10 mouse cellular contexts compared by ENCODE assay signal in the genomic region with DNA sequence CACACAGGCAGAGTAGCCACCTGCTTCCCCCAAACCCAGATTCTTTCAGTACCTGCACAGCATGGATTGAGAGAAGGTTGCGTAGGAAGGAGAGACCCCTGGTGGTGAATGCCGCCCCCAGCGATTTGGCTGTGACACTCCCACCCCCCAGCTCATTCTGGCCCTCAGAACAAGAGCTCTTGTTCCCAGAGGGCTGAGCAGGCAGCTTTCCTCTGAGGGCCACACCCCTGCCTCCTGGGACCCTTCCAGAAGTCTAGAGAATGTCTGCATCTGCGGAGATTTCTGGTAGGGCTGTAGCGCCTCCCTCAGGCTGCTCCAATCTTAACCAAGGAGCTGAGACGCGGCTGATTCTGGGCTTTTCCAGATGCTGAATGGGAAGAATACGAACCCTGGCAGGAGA.
A peak's percentile ranks its signal among the peaks of the same experiment; 100 is the strongest.
DNase-seq lines count a peak whose midpoint lies in the region; ATAC-seq and TF ChIP-seq lines count a peak whose summit lies in the region.
"Had no signal": no experiment of that assay in that cellular context is flagged by ENCODE, and none has a peak within 500 bp of the region (broad histone marks: within the 10 kb centered on the region; RNA-seq: fewer than 3 reads in every experiment).

No protein-coding gene starts in this region.

- H3K4me2 ChIP-seq in heart, postnatal 0 days (ENCODE audit: low read depth, low read length): no peak overlapping the region
- no peak overlapping the region for H3K4me2 ChIP-seq in lung, postnatal 0 days (replicated peaks; ENCODE audit: low read depth, low read length)
- H3K4me2 ChIP-seq in stomach, postnatal 0 days (replicated peaks; ENCODE audit: low read depth): no peak overlapping the region

- H3K27ac ChIP-seq in heart, postnatal 0 days (ENCODE audit: low read depth): no peak overlapping the region
- no peak overlapping the region for H3K27ac ChIP-seq in lung, postnatal 0 days (ENCODE audit: low read length)
- no peak overlapping the region for H3K27ac ChIP-seq in stomach, postnatal 0 days (replicated peaks)

- peaks cover 7% of the 10 kb centered on the region; the same call in 1 of the 2 replicates for H3K4me1 ChIP-seq in heart, postnatal 0 days (ENCODE audit: control insufficient read depth, insufficient read depth)
- no peaks in the 10 kb centered on the region for H3K4me1 ChIP-seq in lung, postnatal 0 days (ENCODE audit: insufficient read depth, low read depth, low read length)
- peaks cover 5% of the 10 kb centered on the region; the same call in 1 of the 2 replicates for H3K4me1 ChIP-seq in stomach, postnatal 0 days (replicated peaks; ENCODE audit: control insufficient read depth, insufficient read depth)

- ATAC-seq in heart, postnatal 0 days (ENCODE audit: insufficient read depth, low read depth): no peak
- ATAC-seq in lung, postnatal 0 days: peak; percentile 26; the same call in 1 of the 2 replicates
- peak; percentile 39; the same call in 1 of the 2 replicates for ATAC-seq in stomach, postnatal 0 days (ENCODE audit: low FRiP score, low TSS enrichment)
- ATAC-seq: Patski had no signal

- H3K27me3 ChIP-seq in heart, postnatal 0 days (ENCODE audit: control insufficient read depth, insufficient read depth, low read length): no peaks in the 10 kb centered on the region
- no peaks in the 10 kb centered on the region for H3K27me3 ChIP-seq in lung, postnatal 0 days (replicated peaks; ENCODE audit: insufficient read depth, low read length)
- no peaks in the 10 kb centered on the region for H3K27me3 ChIP-seq in stomach, postnatal 0 days (ENCODE audit: control insufficient read depth, insufficient read depth, low read length)

- H3K36me3 ChIP-seq in heart, postnatal 0 days (replicated peaks; ENCODE audit: control insufficient read depth, insufficient read depth, low read length): no peaks in the 10 kb centered on the region
- H3K36me3 ChIP-seq in lung, postnatal 0 days (ENCODE audit: insufficient read depth, low read length): no peaks in the 10 kb centered on the region
- no peaks in the 10 kb centered on the region for H3K36me3 ChIP-seq in stomach, postnatal 0 days (ENCODE audit: control insufficient read depth, insufficient read depth, low read length)

- peak; percentile 12 to 25 for DNase-seq in left cerebral cortex, postnatal 14 days (ENCODE audit: low spot score in 2 of 2)
- DNase-seq in left cerebral cortex, adult 8-10 months (ENCODE audit: low spot score in 2 of 2): no peak
- peak; percentile 49 for DNase-seq in embryo, embryonic 9.5 days (ENCODE audit: extremely low spot score)
- no peak for DNase-seq in heart, postnatal 0 days (ENCODE audit: low spot score)
- DNase-seq in lung, postnatal 0 days (ENCODE audit: low spot score): peak; percentile 41
- DNase-seq in stomach, postnatal 0 days (ENCODE audit: low spot score): peak; percentile 42
- no peak for DNase-seq in layer of hippocampus, postnatal 36 days
- DNase-seq in right cerebral cortex, postnatal 25 days: no peak

- H3K9ac ChIP-seq in heart, postnatal 0 days (replicated peaks; ENCODE audit: low read depth, low read length): no peak overlapping the region
- H3K9ac ChIP-seq in lung, postnatal 0 days (replicated peaks; ENCODE audit: low read depth): no peak overlapping the region
- no peak overlapping the region for H3K9ac ChIP-seq in stomach, postnatal 0 days (ENCODE audit: low read length)

- peak; percentile 6 for TF ChIP-seq CTCF in heart, postnatal 0 days (IDR thresholded peaks at IDR 0.05; ENCODE audit: low read depth)
- TF ChIP-seq CTCF in lung, postnatal 0 days (IDR thresholded peaks at IDR 0.05): peak; percentile 48
- TF ChIP-seq CTCF in stomach, postnatal 0 days (IDR thresholded peaks at IDR 0.05; ENCODE audit: low read depth): peak; percentile 70

- H3K9me3 ChIP-seq in heart, postnatal 0 days (replicated peaks; ENCODE audit: control insufficient read depth, low read length): no peaks in the 10 kb centered on the region
- H3K9me3 ChIP-seq in lung, postnatal 0 days (ENCODE audit: low read length): no peaks in the 10 kb centered on the region
- no peaks in the 10 kb centered on the region for H3K9me3 ChIP-seq in stomach, postnatal 0 days (ENCODE audit: control insufficient read depth, low read length)

- intact Hi-C loops in left cerebral cortex, postnatal 14 days (cut with DNase I): no loop called here

- no peak for TF ChIP-seq EP300 in heart, postnatal 0 days (IDR thresholded peaks at IDR 0.05; ENCODE audit: low read depth)
- no peak for TF ChIP-seq EP300 in lung, postnatal 0 days (IDR thresholded peaks at IDR 0.05)
- TF ChIP-seq EP300 in stomach, postnatal 0 days (optimal IDR thresholded peaks at IDR 0.05): no peak

- WGBS in heart, postnatal 0 days: 37% methylated on average over 8 of the region's 8 CpGs
- WGBS in lung, postnatal 0 days: 37% methylated on average over 8 of the region's 8 CpGs
- WGBS in stomach, postnatal 0 days: 42% methylated on average over 8 of the region's 8 CpGs

- no peak overlapping the region for H3K4me3 ChIP-seq in heart, postnatal 0 days (ENCODE audit: low read depth, low read length)
- H3K4me3 ChIP-seq in lung, postnatal 0 days (ENCODE audit: low read depth, low read length): no peak overlapping the region
- H3K4me3 ChIP-seq in stomach, postnatal 0 days (ENCODE audit: low read depth, low read length): no peak overlapping the region
- H3K4me3 ChIP-seq: myocyte had no signal

Comparison
In these comparisons a context has a peak if more than half of its experiments do, and no peak if none do; other contexts are left out.
1. DNase-seq: peak in left cerebral cortex, postnatal 14 days (2 of 2), embryo, embryonic 9.5 days (single experiment), lung, postnatal 0 days (single experiment) and stomach, postnatal 0 days (single experiment); none in left cerebral cortex, adult 8-10 months (0 of 2), heart, postnatal 0 days (single experiment), layer of hippocampus, postnatal 36 days (0 of 2) and right cerebral cortex, postnatal 25 days (single experiment).
2. CTCF ChIP-seq: peak in every context shown above with its lines; median percentile 70 in stomach, postnatal 0 days; 48 in lung, postnatal 0 days; 6 in heart, postnatal 0 days.